Mouse (Mus musculus) small intestine, adult 2 months (tissue): ENCODE results near the gene Smim4.

ENCODE experiments used
- CTCF ChIP-seq: fragments of 200-500 bp; IDR thresholded peaks from 2 replicates; pipeline ENCODE4 v1.5.1; 2012; ENCODE audit warnings: low read depth, mild to moderate bottlenecking, control low read depth, inconsistent platforms, low read length, moderate library complexity, mixed read lengths; ENCODE audit not compliant: insufficient replicate concordance, insufficient read length; ENCODE audit errors: extremely low read depth
- POLR2A ChIP-seq: fragments of 200-500 bp; IDR thresholded peaks from 2 replicates; pipeline ENCODE4 v1.6.1; 2012; ENCODE audit warnings: low read depth, mild to moderate bottlenecking, control low read depth, inconsistent platforms, low read length, moderate library complexity

- no peak for TF ChIP-seq CTCF
- no peak for TF ChIP-seq POLR2A
These were observed 493 bp downstream of the Smim4 start for GRCm38 (mm10) chr14:31128101-31128825.
